Mouse (Mus musculus) myocyte (in vitro differentiated cells): Measurements from ENCODE around the gene Ccser1. TPM values are rescaled to one million over a fixed set of nuclear protein-coding genes. Genes with fewer than 3 reads are reported as not detected.

ENCODE experiments used
- H3K27me3 ChIP-seq: one replicate; pipeline ENCODE4 v1.6.1; 2011; ENCODE audit not compliant: control insufficient read depth, insufficient read depth, insufficient read length
- H3K36me3 ChIP-seq: one replicate; pipeline ENCODE4 v1.6.1; 2011; ENCODE audit not compliant: control insufficient read depth, insufficient read depth
- H3K4me2 ChIP-seq: one replicate; pipeline ENCODE4 v1.6.1; 2011; ENCODE audit warnings: low read depth, control low read depth
- H3K4me3 ChIP-seq: one replicate; pipeline ENCODE4 v1.5.1; 2011; ENCODE audit warnings: mild to moderate bottlenecking, control low read depth, moderate library complexity
- H3K79me2 ChIP-seq: one replicate; pipeline ENCODE4 v1.6.1; 2011; ENCODE audit not compliant: control insufficient read depth, insufficient read depth
- H3ac ChIP-seq: one replicate; pipeline ENCODE4 v1.6.1; 2011; ENCODE audit not compliant: control insufficient read depth, insufficient read length
- CEBPB ChIP-seq: IDR thresholded peaks from 2 replicates; pipeline ENCODE4 v1.6.1; 2011; ENCODE audit warnings: mild to moderate bottlenecking, moderate library complexity; ENCODE audit not compliant: poor library complexity, insufficient read depth, severe bottlenecking
- E2F4 ChIP-seq: IDR thresholded peaks from one replicate; pipeline ENCODE4 v1.6.1; 2011; ENCODE audit warnings: mild to moderate bottlenecking, control low read depth, moderate library complexity; ENCODE audit not compliant: insufficient read depth
- MAX ChIP-seq: IDR thresholded peaks from one replicate; pipeline ENCODE4 v1.6.1; 2011; ENCODE audit warnings: low read depth, mild to moderate bottlenecking, control low read depth
- MYOD1 ChIP-seq, 3 experiments: IDR thresholded peaks; one replicate each; pipeline ENCODE4 v1.6.1; 2011; ENCODE audit warnings: control low read depth in 2 of 3, low read depth in 2 of 3, mild to moderate bottlenecking in 2 of 3, moderate library complexity in 1 of 3; ENCODE audit not compliant: insufficient read length in 2 of 3, control insufficient read depth in 1 of 3
- MYOG ChIP-seq, 3 experiments: IDR thresholded peaks; one replicate each; pipeline ENCODE4 v1.6.1; 2011; ENCODE audit warnings: control low read depth in 2 of 3, low read depth in 2 of 3, mild to moderate bottlenecking in 2 of 3; ENCODE audit not compliant: insufficient read length in 2 of 3, control insufficient read depth in 1 of 3, insufficient read depth in 1 of 3
- POLR2A ChIP-seq: IDR thresholded peaks from one replicate; pipeline ENCODE4 v1.6.1; 2011; ENCODE audit warnings: low read depth, mild to moderate bottlenecking, control low read depth, moderate library complexity; ENCODE audit not compliant: insufficient read length
- POLR2AphosphoS2 ChIP-seq: IDR thresholded peaks from one replicate; pipeline ENCODE4 v1.6.1; 2011; ENCODE audit warnings: low read depth, control low read depth; ENCODE audit not compliant: insufficient read length
- REST ChIP-seq: IDR thresholded peaks from one replicate; pipeline ENCODE4 v1.6.1; 2011; ENCODE audit warnings: mild to moderate bottlenecking, control low read depth, moderate library complexity; ENCODE audit not compliant: insufficient read depth, insufficient read length
- SRF ChIP-seq: IDR thresholded peaks from one replicate; pipeline ENCODE4 v1.6.1; 2011; ENCODE audit warnings: low read depth; ENCODE audit not compliant: control insufficient read depth, insufficient read length
- TCF12 ChIP-seq: IDR thresholded peaks from one replicate; pipeline ENCODE4 v1.6.1; 2011; ENCODE audit warnings: mild to moderate bottlenecking, control low read depth; ENCODE audit not compliant: poor library complexity, insufficient read depth, severe bottlenecking
- TCF3 ChIP-seq: IDR thresholded peaks from one replicate; pipeline ENCODE4 v1.6.1; 2011; ENCODE audit warnings: low read depth, control low read depth; ENCODE audit not compliant: insufficient read length
- USF1 ChIP-seq: IDR thresholded peaks from one replicate; pipeline ENCODE4 v1.6.1; 2011; ENCODE audit warnings: low read depth, mild to moderate bottlenecking, control low read depth, moderate library complexity
- polyA plus RNA-seq: library from polyadenylated mRNA; unstranded; fragments of >200 nt; fragmentation: generic; extraction: Trizol; gene quantifications from one replicate; pipeline ENCODE4 v1.2.1, GENCODE M21; 2012; ENCODE audit warnings: missing spikeins

The Ccser1 gene
- polyA plus RNA-seq, 1 experiment = 0.52 TPM

GRCm38 (mm10) chr6:61431726-61431984 is 251.5 kb downstream of the Ccser1 start:
- no peak overlapping the region for H3ac ChIP-seq
- H3K36me3 ChIP-seq = no peaks in the 10 kb centered on the region
- TF ChIP-seq MAX = no peak
- no peak for TF ChIP-seq TCF3
- no peak for TF ChIP-seq MYOD1 (IDR thresholded peaks at IDR 0.05; ENCODE audit: control insufficient read depth in 1 of 3, insufficient read length in 2 of 3, low read depth in 2 of 3)
- TF ChIP-seq POLR2A = no peak
- TF ChIP-seq E2F4 = no peak
- no peak for TF ChIP-seq USF1
- no peak for TF ChIP-seq MYOG (IDR thresholded peaks at IDR 0.05; ENCODE audit: control insufficient read depth in 1 of 3, insufficient read depth in 1 of 3, insufficient read length in 2 of 3, low read depth in 2 of 3)
- no peak for TF ChIP-seq CEBPB
- no peak for TF ChIP-seq TCF12
- TF ChIP-seq REST = no peak
- no peak for TF ChIP-seq POLR2AphosphoS2
- TF ChIP-seq SRF = no peak
- H3K27me3 ChIP-seq = no peaks in the 10 kb centered on the region
- H3K4me3 ChIP-seq = no peak overlapping the region
- H3K4me2 ChIP-seq = no peak overlapping the region
- no peaks in the 10 kb centered on the region for H3K79me2 ChIP-seq

- Histone ChIP-seq H3K4me3 (no peak overlapping the region), H3K36me3 (no peaks in the 10 kb centered on the region), H3K4me2 (no peak overlapping the region), H3K79me2 (no peaks in the 10 kb centered on the region), H3ac (no peak overlapping the region), H3K27me3 (no peaks in the 10 kb centered on the region)
- TF ChIP-seq POLR2A (no peak), REST (no peak), TCF3 (no peak), E2F4 (no peak), CEBPB (no peak), SRF (no peak), MYOD1 (IDR thresholded peaks at IDR 0.05; ENCODE audit: control insufficient read depth in 1 of 3, insufficient read length in 2 of 3, low read depth in 2 of 3) (no peak), TCF12 (no peak), MYOG (IDR thresholded peaks at IDR 0.05; ENCODE audit: control insufficient read depth in 1 of 3, insufficient read depth in 1 of 3, insufficient read length in 2 of 3, low read depth in 2 of 3) (no peak), MAX (no peak)
Measured at GRCm38 (mm10) chr6:61432167-61432566, 252.0 kb downstream of the Ccser1 start.

GRCm38 (mm10) chr6:61432703-61433102 is 252.6 kb downstream of the Ccser1 start:
- no peak overlapping the region for H3ac ChIP-seq
- no peaks in the 10 kb centered on the region for H3K27me3 ChIP-seq
- no peaks in the 10 kb centered on the region for H3K36me3 ChIP-seq
- no peak overlapping the region for H3K4me2 ChIP-seq
- TF ChIP-seq TCF3 (no peak), MAX (no peak), CEBPB (no peak), MYOG (IDR thresholded peaks at IDR 0.05; ENCODE audit: control insufficient read depth in 1 of 3, insufficient read depth in 1 of 3, insufficient read length in 2 of 3, low read depth in 2 of 3) (no peak), POLR2AphosphoS2 (no peak)
- H3K79me2 ChIP-seq = no peaks in the 10 kb centered on the region
- H3K4me3 ChIP-seq = no peak overlapping the region

- no peak overlapping the region for H3K4me3 ChIP-seq
Measured at GRCm38 (mm10) chr6:61438165-61438564, 258.0 kb downstream of the Ccser1 start.

GRCm38 (mm10) chr6:61471371-61472152 is 291.4 kb downstream of the Ccser1 start:
- Histone ChIP-seq H3ac (no peak overlapping the region), H3K27me3 (no peaks in the 10 kb centered on the region), H3K79me2 (no peaks in the 10 kb centered on the region), H3K36me3 (no peaks in the 10 kb centered on the region), H3K4me3 (no peak overlapping the region), H3K4me2 (no peak overlapping the region)
- TF ChIP-seq CEBPB = no peak
- TF ChIP-seq MAX = no peak
- TF ChIP-seq TCF3 = no peak
- TF ChIP-seq MYOG (IDR thresholded peaks at IDR 0.05; ENCODE audit: control insufficient read depth in 1 of 3, insufficient read depth in 1 of 3, insufficient read length in 2 of 3, low read depth in 2 of 3) = no peak
- no peak for TF ChIP-seq E2F4
- TF ChIP-seq MYOD1 (IDR thresholded peaks at IDR 0.05; ENCODE audit: control insufficient read depth in 1 of 3, insufficient read length in 2 of 3, low read depth in 2 of 3) = no peak
- TF ChIP-seq REST = no peak

More at GRCm38 (mm10) chr6:61438165-61438564, 258.0 kb downstream of the Ccser1 start:
- no peaks in the 10 kb centered on the region for H3K79me2 ChIP-seq
- no peak overlapping the region for H3K4me2 ChIP-seq
- H3K36me3 ChIP-seq = no peaks in the 10 kb centered on the region
- H3K27me3 ChIP-seq = no peaks in the 10 kb centered on the region
- no peak overlapping the region for H3ac ChIP-seq
- TF ChIP-seq MYOG (IDR thresholded peaks at IDR 0.05; ENCODE audit: control insufficient read depth in 1 of 3, insufficient read depth in 1 of 3, insufficient read length in 2 of 3, low read depth in 2 of 3) (no peak), TCF3 (no peak), MYOD1 (IDR thresholded peaks at IDR 0.05; ENCODE audit: control insufficient read depth in 1 of 3, insufficient read length in 2 of 3, low read depth in 2 of 3) (no peak), SRF (no peak), USF1 (no peak), E2F4 (no peak), POLR2A (no peak), MAX (no peak), CEBPB (no peak), REST (no peak), TCF12 (no peak), POLR2AphosphoS2 (no peak)
